Mouse (Mus musculus): Measurements from ENCODE around the gene 1700001K19Rik.
A peak's percentile ranks its signal among the peaks of the same experiment; 100 is the strongest.
"Not testable (repeated sequence)": the region's sequence is repeated elsewhere in the genome, so short reads cannot be mapped to it uniquely, and the experiment has no call there.

The 1700001K19Rik gene

DNA sequence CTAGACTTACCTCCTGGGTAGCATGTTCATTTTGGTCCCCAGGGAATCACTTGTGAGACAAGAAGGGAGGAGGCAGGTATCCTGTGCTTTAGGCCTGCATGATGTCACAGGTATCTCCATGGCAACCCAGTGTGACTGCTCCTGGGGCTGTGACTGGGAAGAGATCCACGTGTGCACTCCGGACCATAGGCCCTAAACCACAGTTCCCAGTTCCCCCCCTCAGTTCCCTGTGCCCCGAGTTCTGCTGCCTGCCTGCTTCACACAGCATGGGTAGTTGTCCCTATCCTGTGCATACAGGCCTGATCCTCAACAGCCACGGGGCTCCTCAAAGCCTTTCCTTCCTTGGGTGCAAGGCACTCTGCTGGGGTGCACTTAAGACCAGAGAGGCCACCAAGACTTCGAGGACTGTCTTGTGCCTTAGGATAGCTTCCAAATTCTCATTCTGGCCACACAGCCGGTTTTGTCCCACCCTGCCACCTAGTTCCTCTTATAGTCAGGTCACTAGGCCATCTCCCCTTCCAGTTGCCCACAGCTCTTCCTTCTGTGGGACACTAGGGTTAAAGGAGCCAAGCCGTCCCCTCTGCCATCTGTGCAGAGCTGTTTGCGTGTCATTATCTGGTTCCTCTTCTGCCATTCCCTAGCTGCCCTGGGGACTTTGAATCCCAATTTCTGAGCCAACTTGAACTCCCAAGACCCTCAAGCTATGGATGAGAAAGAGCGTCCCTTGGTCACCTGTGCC, at the start of gene 1700001K19Rik:
Gene 1700001K19Rik, minus strand, starts transcription at position 59 of the 739 bp plus-strand sequence.
- DNase-seq, result no peak

DNA sequence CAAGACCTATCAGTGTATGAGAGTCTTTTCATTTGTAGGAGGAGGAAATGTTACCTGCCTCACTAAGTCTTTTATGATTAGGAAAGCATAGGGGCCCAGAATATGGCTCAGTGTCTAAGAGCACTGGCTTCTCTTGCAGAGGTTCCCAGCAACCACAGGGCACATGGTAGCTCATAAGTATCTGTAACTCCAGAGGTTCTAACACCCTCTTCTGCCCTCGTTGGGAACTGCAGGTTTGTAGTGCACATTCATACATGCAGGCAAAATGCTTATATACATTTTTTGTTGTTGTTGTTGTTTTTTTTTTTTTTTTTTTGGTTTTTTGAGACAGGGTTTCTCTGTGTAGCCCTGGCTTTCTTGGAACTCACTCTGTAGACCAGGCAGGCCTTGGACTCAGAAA, 44.0 kb upstream of the 1700001K19Rik start:
- no peak for DNase-seq

DNA sequence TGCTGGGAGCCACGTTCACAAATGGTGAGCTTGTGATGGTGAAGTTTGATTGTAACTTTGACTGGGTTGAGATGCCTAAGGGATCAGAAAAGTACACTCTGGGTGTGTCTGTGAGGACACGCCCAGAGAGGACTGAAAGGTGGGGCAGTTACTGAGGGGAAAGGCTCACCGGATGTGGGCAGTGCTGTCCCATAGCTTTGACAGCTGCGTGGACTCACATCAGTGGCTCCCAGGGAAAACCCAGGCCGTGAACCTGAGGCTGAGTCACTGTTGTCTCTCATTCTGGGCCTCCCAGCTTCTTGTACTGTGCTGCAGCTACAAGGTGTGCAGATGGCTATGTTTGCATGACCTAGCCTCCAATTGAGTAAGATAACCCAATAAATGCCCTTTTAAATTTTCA, 43.1 kb upstream of the 1700001K19Rik start:
- DNase-seq, result no peak

DNA sequence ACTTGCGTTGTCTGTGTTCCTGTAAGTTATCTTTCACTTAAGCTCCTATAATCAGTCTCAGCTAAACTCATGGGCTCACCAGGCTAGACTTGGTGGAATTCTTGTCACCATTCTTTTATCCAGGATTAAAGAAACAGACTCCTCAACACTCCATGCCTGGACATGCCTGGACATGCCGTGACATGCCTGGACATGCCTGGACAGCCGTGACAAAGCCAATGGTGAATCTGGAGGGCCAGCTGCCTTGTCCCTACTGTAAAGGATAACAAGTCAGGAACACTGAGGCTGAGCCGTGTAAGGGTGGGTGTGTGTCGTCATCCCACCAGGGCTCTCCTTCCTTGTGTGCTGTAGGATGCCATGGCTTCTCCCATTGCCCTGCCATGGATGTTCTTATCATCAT, 42.6 kb upstream of the 1700001K19Rik start:
- DNase-seq, result no peak

DNA sequence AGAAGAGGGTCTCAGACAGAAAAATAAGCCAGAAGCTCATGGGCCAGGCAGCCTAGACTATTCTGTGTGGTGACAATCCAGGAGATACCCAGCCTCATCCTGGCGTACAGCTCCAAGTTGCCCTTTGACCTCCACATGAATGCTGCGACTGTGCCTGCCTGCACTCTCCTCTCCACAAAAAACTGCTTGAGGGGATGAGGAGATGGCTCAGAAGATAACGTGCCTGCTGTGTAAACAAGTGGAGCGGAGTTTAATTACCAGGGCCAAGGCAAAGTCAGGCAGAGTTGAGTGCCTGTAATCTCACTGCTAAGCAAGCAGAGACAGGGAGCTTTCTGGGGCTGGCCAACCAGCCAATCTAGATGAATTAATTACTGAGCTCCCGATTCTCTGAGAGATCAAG, 33.6 kb upstream of the 1700001K19Rik start:
- DNase-seq, result no peak

DNA sequence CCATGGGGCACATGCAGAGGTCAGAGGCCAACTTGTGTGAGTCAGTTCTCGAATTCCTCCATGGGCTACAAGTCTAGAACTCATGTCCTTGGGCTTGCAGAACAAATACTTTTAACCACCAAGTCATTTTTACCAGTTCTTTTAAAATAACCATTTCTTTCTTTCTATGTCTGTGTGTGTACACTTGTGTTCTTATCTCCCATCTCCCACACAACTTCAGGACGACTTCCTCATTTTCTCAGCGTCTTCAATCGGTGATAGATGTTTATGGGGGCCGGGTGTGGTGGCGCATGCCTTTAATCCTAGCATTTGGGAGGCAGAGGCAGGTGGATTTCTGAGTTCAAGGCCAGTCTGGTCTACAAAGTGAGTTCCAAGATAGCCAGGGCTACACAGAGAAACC, 31.8 kb upstream of the 1700001K19Rik start:
- DNase-seq, result no peak

DNA sequence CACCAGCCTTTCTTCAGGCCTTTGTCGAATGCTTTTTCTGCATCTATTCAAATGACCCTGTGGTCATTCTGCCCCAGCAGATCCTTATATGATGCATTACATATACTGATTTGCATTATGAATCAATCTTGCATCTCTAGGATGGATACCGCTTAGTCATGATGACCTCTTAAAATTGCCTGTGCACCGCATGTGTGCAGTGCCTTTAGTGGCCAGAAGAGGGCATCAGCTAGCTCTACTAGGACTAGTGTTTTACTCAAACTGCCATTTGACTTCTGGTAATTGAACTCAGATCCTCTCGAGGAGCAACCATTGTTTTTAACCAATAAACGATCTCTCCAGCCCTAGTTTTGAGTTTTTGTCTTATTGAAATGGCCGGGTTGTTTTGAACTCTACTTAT, 31.4 kb upstream of the 1700001K19Rik start:
- no peak for DNase-seq

DNA sequence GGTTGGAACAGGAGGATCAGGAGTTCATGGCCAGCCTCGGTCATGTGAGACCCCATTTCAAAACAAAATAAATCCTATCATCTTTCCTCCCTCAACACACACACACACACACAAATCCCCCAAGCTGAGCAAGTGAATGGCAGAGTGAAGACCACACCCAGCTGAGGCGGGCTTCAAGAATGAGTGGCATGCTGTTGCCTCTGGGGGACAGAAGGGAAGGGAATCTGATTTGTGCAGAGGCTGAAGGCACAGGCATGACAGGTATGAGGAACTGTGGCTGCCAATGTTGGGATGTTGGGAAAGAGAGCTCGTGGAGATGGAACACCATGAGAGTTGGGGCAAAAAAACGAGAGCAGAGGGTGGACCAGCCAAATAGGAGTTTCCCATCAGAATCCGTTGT, 28.9 kb upstream of the 1700001K19Rik start:
- no peak for DNase-seq

DNA sequence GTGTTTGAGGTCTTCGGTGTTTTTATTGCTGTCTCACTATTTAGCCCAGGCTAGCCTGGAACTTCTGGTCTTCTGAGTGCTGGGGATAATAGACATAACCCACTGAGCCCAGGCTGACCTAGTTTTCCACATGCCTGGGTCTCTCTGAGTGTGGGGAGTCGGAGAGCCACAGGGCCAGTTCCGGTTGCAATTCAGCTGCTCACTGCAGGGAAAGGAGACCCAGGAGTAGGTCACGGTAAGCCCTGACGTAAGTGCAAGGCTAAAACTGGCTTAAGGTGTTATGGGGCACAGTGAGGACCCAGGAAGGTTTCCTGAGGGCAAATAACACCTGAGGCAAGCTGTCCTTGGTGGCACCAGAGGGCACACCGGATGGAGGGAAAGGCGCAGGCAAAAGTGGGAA, 25.0 kb upstream of the 1700001K19Rik start:
- no peak for DNase-seq

DNA sequence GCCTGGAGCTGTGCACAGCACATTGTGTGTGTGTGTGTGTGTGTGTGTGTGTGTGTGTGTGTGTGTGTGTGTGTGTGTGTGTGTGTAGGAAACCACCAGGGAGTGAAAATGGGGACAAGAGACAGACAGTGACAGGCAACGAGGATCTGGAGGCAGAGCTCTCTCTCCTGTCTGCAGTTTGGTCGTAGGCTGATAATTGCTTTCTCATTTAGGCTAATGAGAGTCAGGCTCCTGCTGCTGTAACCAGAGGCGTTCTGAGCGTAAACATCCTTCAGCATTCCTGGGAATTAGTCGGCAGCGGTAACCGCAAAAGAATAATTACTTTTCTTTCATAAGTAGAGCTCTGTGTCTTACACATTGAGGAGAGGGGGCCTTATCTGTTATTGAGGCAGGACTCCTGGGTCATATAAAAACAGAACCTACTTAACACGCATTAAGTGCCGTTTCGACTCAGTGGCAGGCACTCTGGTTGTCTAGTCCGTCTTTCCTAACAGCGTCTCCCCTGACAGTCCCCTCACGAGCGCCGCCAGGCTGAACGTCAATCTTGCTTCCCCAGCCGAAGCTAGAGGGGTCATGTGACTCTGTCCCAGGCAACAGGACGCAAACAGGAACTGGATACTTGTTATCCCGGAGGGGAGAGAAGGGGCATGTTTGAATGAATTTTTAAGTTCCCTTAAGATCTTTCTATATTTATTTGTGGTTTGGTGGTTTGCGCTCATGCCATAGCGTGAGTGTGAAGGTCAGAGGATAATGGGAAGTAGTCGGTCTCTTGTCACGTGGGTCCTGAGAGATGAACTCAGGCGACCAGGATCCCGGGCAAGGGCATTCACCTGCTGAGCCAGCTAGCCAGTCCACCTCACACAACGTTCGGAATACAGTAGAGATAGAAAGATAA, 24.2 kb upstream of the 1700001K19Rik start:
- peak; percentile 69 to 72 for DNase-seq

DNA sequence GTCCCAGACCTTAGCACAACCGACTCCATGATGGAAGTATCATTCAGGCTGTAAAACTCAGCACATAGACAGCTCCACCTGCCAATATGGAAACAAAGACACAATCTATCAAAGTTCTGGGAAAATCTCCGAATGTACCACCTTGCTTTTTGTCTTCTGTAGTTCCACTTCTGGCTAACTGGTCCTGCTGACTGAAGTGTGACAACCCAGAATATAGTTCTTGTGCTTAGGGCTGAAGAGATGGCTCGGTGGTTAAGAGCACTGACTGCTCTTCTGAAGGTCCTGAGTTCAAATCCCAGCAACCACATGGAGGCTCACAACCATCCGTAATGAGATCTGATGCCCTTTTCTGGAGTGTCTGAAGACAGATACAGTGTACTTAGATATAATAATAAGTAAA, 23.0 kb upstream of the 1700001K19Rik start:
- not testable (repeated sequence) for DNase-seq

DNA sequence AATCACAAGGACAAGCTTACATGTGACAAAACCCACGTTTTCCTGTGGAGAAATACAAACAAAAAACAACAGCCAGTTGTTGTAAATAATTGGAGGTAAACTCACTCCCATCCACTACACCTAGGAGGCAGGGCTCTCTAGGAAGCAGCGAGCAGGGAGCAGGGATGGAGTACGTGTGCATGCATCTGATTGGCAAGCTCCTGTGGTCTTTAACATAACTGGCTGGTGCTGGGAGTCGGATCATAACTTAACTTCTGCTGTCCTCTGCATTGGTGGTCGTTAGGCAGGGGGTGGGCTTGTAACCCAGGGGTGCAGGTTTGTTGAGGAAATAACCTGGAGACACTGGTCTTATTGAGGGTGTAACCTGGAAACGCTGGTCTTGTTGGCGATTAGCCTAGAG, 21.3 kb upstream of the 1700001K19Rik start:
- no peak for DNase-seq

DNA sequence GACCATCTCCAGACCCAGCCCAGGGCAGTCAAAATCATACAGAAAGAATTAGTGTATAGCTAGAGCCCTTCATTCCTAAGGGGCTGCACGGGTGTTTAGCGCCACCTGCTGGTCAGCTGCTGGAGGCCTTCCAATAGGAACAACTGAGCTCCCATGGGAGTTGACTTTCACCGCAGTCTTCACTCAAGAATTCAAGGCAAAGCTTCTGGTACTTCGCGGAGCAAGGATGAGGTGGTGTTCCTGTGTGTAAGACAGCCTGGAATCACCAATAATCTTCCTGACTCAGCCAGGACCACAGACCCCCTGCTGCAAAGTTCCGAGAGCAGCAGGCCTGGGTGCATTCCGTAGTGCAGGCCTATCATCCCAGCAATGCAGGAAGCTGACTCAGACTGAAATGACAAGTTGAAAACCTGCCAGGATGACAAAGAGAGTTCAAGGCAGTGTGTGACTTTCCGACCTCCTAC, 20.6 kb upstream of the 1700001K19Rik start:
- peak; percentile 85 to 90 for DNase-seq

DNA sequence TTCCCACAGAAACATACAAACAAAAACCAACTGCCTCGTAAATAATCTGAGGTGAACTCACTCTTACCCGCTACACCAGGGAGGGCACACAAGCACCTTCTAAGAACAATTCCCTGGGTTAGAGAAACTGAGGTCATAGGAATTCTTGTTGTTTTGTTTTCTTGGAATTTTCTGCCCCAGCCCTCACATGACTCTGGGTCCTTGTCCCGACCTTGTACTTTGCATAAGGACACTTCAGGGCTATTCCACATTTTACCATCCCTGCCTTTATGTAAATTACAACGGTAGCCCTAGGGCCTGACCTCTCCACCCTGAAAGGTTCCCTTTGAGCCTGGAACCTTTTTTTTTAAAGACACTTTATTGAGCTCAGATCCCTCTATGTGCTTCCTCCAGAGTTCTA, 20.1 kb upstream of the 1700001K19Rik start, which contains the start of gene Hsp90aa1:
Gene Hsp90aa1, minus strand, starts transcription at position 173 of the 400 bp plus-strand sequence.
- no peak for DNase-seq

DNA sequence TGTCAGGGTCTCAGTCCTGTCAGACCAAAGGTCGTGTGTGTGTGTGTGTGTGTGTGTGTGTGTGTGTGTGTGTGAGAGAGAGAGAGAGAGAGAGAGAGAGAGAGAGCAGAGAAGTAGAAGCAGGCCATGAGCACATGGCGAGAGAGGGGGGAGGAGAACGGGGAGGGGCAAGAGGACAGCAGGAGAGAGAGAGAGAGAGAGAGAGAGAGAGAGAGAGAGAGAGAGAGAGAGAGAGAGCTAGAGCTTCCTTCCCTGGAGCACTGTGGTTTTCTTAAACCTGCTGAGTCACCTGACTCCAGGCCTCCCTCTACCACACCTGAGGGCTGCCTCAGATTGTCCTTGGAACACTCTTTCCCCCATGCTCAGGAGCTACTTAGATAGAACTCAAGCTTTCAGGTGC, 18.9 kb upstream of the 1700001K19Rik start:
- not testable (repeated sequence) for DNase-seq

DNA sequence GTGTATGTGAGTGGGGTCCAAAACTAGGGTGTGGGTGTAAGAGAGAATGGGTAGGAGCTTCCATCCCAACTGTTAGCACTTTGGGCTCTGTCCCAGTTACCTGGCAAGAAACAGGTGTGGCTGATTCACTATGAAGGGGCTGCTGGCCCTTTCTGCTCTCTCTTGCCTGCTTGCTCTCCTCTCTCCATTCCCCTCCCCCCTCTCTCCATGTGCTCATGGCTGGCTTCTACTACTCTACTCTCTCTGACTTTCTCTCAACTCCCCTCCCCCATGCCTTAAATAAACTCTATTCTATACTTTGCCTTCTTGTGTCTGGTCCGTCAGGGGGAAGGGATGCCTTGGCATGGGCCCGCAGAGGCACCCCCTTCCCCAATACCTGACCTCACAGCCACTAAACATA, 18.3 kb upstream of the 1700001K19Rik start:
- DNase-seq, result no peak

DNA sequence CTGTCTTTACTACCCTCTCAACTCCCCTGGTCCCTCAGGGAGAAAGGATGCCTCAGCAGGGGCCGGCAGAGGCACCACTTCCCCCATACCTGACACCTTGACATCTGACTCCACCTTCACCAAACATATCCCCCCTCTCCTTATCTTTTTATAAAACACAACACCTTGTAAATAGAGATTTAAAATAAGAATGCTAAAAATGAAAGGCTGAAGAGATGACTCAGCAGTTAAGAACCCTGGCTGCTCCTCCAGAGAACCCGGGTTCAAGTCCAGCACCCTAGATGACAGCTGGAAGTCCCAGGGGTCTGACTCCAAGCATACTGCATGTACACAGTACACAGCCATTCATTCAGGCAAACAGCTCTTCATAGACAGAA, 16.7 kb upstream of the 1700001K19Rik start:
- DNase-seq, result peak in 1 of 2 experiments; percentile 6

DNA sequence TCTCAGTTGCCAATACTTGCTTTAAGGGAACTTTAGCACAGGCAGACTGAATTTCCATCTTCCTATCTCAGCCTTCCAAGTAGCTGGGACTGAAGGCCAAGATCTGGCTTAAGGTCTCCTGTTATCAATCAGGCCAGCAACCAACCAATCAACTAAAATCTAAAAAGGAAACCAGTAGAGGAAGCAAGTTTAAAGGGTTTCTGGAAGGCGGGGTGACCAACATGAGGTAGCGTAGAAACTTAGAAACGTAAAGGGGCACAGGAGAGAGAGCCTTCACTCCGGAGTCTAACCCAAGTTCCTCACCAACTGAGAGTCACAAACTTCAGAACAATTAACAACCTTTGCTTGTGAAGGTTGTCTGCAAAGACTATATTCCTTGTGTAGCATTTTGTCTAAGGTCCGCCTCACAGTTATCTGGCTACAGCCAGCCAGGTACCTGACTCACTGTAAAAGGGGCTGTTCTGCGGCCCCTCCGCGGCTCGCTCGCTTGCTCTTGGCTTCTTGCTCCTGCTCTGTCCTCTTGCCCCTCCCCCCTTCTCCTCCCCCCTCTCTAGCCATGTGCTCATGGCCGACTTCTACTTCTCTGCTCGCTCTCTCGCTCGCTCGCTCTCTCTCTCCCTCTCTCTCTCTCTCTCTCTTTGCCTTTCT, 16.2 kb upstream of the 1700001K19Rik start:
- DNase-seq, result peak in 1 of 2 experiments; percentile 18

DNA sequence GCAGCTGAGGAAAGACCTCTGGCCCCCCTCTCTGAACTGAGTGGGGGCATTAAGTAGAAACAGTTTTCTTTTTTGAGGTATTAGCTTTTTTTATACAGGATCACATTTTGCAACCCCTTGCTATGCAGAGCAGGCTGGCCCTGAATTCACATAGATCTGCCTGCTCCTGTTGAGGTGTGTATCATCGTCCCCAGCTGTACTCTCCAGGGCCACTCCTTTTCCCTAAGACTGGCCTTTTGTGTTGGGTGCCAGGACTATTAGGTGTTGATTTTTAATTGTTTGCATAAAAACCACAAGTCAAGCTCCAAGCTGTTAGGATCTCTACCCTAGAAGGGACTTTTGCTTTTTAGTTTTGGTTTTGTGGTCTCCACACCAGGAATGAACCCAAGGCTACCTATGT, 15.7 kb upstream of the 1700001K19Rik start:
- DNase-seq, result peak in 1 of 2 experiments; percentile 14

DNA sequence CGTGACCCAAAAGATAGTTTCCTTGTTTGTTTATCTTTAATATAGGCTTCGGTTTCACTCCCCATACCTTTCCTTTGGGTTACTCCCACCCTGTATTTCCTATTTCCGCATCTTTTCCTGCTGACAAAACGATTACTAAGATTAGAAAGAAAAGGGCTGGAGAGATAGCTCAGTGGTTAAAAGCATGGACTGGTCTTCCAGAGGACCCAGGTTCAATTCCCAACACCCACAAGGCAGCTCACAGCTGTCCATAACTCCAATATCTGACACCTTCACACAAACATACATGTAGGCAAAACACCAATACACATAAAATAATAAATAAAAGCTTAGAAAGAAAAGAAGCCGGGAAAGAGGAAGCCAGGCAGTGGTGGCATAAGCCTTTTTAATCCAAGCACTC, 15.0 kb upstream of the 1700001K19Rik start:
- DNase-seq, result no peak

DNA sequence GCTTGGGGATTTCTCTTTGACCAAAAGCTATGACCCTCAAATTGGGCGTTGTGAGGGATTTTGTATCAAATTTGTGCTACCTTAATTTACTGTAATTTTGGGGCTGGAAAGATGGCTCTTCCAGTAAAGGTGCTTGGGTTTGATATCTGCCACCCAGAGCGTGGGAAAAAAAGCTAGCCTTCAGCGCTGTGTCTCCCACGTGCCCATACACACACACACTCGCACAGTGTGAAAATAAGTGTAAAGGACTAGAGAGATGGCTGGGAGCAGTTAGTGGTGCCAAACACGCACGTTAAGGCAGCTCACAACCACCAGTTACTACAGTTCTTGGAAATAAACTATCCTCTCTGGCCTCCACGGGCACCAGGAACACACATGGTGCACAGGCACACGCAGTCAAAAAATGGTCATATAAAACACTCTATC, 14.6 kb upstream of the 1700001K19Rik start:
- DNase-seq, result peak in 1 of 2 experiments; percentile 13

DNA sequence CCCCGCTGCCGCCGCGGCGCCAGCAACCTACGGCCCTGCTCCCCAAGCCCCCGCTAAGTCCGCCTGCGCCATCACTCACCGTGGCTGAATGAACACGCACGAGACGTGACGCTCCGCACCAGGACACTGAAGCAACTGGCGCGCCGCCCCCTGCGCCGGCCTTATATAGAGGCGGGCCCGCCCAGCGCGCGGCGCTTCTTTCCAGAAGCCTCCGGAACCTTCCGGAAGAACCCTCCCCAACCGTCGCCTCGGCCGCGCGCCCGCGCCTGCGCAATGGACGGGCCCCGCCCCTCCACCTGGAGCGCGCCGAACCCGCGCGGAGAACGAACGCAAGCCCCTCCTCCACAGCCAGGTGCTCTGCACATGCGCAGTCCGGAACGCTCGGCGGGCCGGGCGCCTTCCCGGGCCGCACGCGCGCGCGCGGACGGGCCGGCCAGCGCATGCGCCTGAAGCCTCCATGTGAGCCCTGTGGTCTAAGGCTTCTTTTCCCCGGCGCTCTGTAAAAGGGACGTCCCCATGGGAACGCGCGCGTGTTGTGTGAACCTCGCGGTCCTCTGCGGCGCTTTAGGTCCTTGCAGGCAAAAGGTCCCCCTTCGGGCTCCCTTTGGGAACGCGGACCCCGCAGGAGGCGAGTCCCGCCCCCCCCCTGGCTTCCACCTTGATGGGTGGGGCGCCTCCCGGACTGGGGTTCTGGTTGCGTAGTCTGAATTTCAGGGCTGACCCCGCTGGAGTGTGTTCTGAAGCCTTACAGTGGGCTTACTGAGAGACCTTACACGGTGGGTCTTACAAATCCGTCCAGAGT, 14.0 kb upstream of the 1700001K19Rik start:
- DNase-seq, result peak; percentile 99
